Mouse (Mus musculus): ENCODE data around the gene Dnm3. TPM values are rescaled to one million over a fixed set of nuclear protein-coding genes. Genes with fewer than 3 reads are reported as not detected.

Gene Dnm3
- total RNA-seq, 1 experiment = 0.49 TPM

- no peaks in the 10 kb centered on the region for H3K4me1 ChIP-seq (ENCODE audit: control insufficient read depth in 2 of 2, insufficient read depth in 2 of 2, low read length in 2 of 2, poor library complexity in 1 of 2)
- DNase-seq (ENCODE audit: low read depth, low spot score) = no peak
- no peak overlapping the region for H3K27ac ChIP-seq (ENCODE audit: insufficient read depth, low read depth, low read length, poor library complexity, severe bottlenecking)
- no peak overlapping the region for H3K9ac ChIP-seq (ENCODE audit: insufficient read depth, low read depth, low read length, poor library complexity, severe bottlenecking)
- TF ChIP-seq ZC3H11A (IDR thresholded peaks at IDR 0.05; ENCODE audit: borderline replicate concordance, low read depth, low read length) (no peak), CHD2 (IDR thresholded peaks at IDR 0.05; ENCODE audit: low read depth, low read length) (no peak), HCFC1 (IDR thresholded peaks at IDR 0.05; ENCODE audit: borderline replicate concordance, insufficient read depth, low read length) (no peak), ZNF384 (IDR thresholded peaks at IDR 0.05; ENCODE audit: low read depth, low read length) (no peak), MAFK (IDR thresholded peaks at IDR 0.05; ENCODE audit: insufficient read depth, low read depth, low read length) (no peak)
- H3K4me3 ChIP-seq (ENCODE audit: insufficient read depth in 1 of 2, low read depth in 1 of 2, low read length in 2 of 2, poor library complexity in 1 of 2, severe bottlenecking in 1 of 2) = no peak overlapping the region
- in situ Hi-C loops (cut with MboI; ENCODE audit: low sequenced_read_pairs in 2 of 2, unreplicated experiment in 2 of 2) = no loop called here
- no peaks in the 10 kb centered on the region for H3K36me3 ChIP-seq (ENCODE audit: control insufficient read depth, insufficient read depth, low read length, poor library complexity, severe bottlenecking)
- no peaks in the 10 kb centered on the region for H3K9me3 ChIP-seq (ENCODE audit: control insufficient read depth, insufficient read depth, low read depth, low read length)
Measured at GRCm38 (mm10) chr1:162121441-162122200, 356.2 kb downstream of the Dnm3 start.

GRCm38 (mm10) chr1:162109437-162109813, 368.4 kb downstream of the Dnm3 start:
- Histone ChIP-seq H3K36me3 (ENCODE audit: control insufficient read depth, insufficient read depth, low read length, poor library complexity, severe bottlenecking) (no peaks in the 10 kb centered on the region), H3K9ac (ENCODE audit: insufficient read depth, low read depth, low read length, poor library complexity, severe bottlenecking) (no peak overlapping the region), H3K27ac (ENCODE audit: insufficient read depth, low read depth, low read length, poor library complexity, severe bottlenecking) (no peak overlapping the region), H3K4me3 (ENCODE audit: insufficient read depth in 1 of 2, low read depth in 1 of 2, low read length in 2 of 2, poor library complexity in 1 of 2, severe bottlenecking in 1 of 2) (no peak overlapping the region), H3K4me1 (ENCODE audit: control insufficient read depth in 2 of 2, insufficient read depth in 2 of 2, low read length in 2 of 2, poor library complexity in 1 of 2) (no peaks in the 10 kb centered on the region), H3K9me3 (ENCODE audit: control insufficient read depth, insufficient read depth, low read depth, low read length) (no peaks in the 10 kb centered on the region)
- in situ Hi-C loops (cut with MboI; ENCODE audit: low sequenced_read_pairs in 2 of 2, unreplicated experiment in 2 of 2) = no loop called here
- no peak for DNase-seq (ENCODE audit: low read depth, low spot score)
- no peak for TF ChIP-seq ZC3H11A (IDR thresholded peaks at IDR 0.05; ENCODE audit: borderline replicate concordance, low read depth, low read length)
- TF ChIP-seq CHD2 (IDR thresholded peaks at IDR 0.05; ENCODE audit: low read depth, low read length) = no peak
- no peak for TF ChIP-seq HCFC1 (IDR thresholded peaks at IDR 0.05; ENCODE audit: borderline replicate concordance, insufficient read depth, low read length)
- TF ChIP-seq MAFK (IDR thresholded peaks at IDR 0.05; ENCODE audit: insufficient read depth, low read depth, low read length) = no peak
- no peak for TF ChIP-seq ZNF384 (IDR thresholded peaks at IDR 0.05; ENCODE audit: low read depth, low read length)

GRCm38 (mm10) chr1:162108726-162109436, 369.0 kb downstream of the Dnm3 start:
- in situ Hi-C loops (cut with MboI; ENCODE audit: low sequenced_read_pairs in 2 of 2, unreplicated experiment in 2 of 2) = no loop called here
- DNase-seq (ENCODE audit: low read depth, low spot score) = no peak

GRCm38 (mm10) chr1:162108181-162108671, 369.6 kb downstream of the Dnm3 start:
- Histone ChIP-seq H3K4me1 (ENCODE audit: control insufficient read depth in 2 of 2, insufficient read depth in 2 of 2, low read length in 2 of 2, poor library complexity in 1 of 2) (no peaks in the 10 kb centered on the region), H3K9ac (ENCODE audit: insufficient read depth, low read depth, low read length, poor library complexity, severe bottlenecking) (no peak overlapping the region), H3K27ac (ENCODE audit: insufficient read depth, low read depth, low read length, poor library complexity, severe bottlenecking) (no peak overlapping the region), H3K4me3 (ENCODE audit: insufficient read depth in 1 of 2, low read depth in 1 of 2, low read length in 2 of 2, poor library complexity in 1 of 2, severe bottlenecking in 1 of 2) (no peak overlapping the region), H3K9me3 (ENCODE audit: control insufficient read depth, insufficient read depth, low read depth, low read length) (no peaks in the 10 kb centered on the region), H3K36me3 (ENCODE audit: control insufficient read depth, insufficient read depth, low read length, poor library complexity, severe bottlenecking) (no peaks in the 10 kb centered on the region)
- in situ Hi-C loops (cut with MboI; ENCODE audit: low sequenced_read_pairs in 2 of 2, unreplicated experiment in 2 of 2) = no loop called here
- no peak for TF ChIP-seq ZNF384 (IDR thresholded peaks at IDR 0.05; ENCODE audit: low read depth, low read length)
- TF ChIP-seq CHD2 (IDR thresholded peaks at IDR 0.05; ENCODE audit: low read depth, low read length) = no peak
- no peak for TF ChIP-seq ZC3H11A (IDR thresholded peaks at IDR 0.05; ENCODE audit: borderline replicate concordance, low read depth, low read length)
- no peak for DNase-seq (ENCODE audit: low read depth, low spot score)

More at GRCm38 (mm10) chr1:162108726-162109436, 369.0 kb downstream of the Dnm3 start:
- H3K36me3 ChIP-seq (ENCODE audit: control insufficient read depth, insufficient read depth, low read length, poor library complexity, severe bottlenecking) = no peaks in the 10 kb centered on the region
- H3K4me3 ChIP-seq (ENCODE audit: insufficient read depth in 1 of 2, low read depth in 1 of 2, low read length in 2 of 2, poor library complexity in 1 of 2, severe bottlenecking in 1 of 2) = no peak overlapping the region
- no peaks in the 10 kb centered on the region for H3K4me1 ChIP-seq (ENCODE audit: control insufficient read depth in 2 of 2, insufficient read depth in 2 of 2, low read length in 2 of 2, poor library complexity in 1 of 2)
- TF ChIP-seq HCFC1 (IDR thresholded peaks at IDR 0.05; ENCODE audit: borderline replicate concordance, insufficient read depth, low read length) = no peak
- no peak for TF ChIP-seq ZC3H11A (IDR thresholded peaks at IDR 0.05; ENCODE audit: borderline replicate concordance, low read depth, low read length)
- no peak for TF ChIP-seq MAFK (IDR thresholded peaks at IDR 0.05; ENCODE audit: insufficient read depth, low read depth, low read length)
- no peak overlapping the region for H3K9ac ChIP-seq (ENCODE audit: insufficient read depth, low read depth, low read length, poor library complexity, severe bottlenecking)
- H3K9me3 ChIP-seq (ENCODE audit: control insufficient read depth, insufficient read depth, low read depth, low read length) = no peaks in the 10 kb centered on the region
- H3K27ac ChIP-seq (ENCODE audit: insufficient read depth, low read depth, low read length, poor library complexity, severe bottlenecking) = no peak overlapping the region

Data from ES-E14 (cell line).